ENCODE assay signal across 23 mouse cellular contexts in the genomic region with DNA sequence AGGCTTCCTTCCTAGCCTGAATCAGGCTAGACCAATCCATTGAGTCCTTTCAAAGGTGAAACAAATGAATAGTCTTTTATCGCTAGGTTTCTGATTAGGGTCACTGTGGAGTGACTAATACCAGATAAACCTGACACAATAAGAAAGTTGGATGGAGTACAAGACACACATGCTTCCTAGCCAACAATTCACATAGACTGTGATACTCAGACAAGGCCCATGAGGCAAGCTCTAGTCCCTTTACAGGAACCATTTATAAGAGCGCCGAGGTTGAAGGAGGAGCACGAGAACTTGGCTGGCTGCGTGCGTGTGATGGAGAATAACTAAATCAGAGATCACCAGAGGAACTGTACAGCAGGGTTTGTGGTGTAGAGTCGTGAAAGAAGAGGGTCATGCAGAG.
A peak's percentile ranks its signal among the peaks of the same experiment; 100 is the strongest.
DNase-seq lines count a peak whose midpoint lies in the region; ATAC-seq and TF ChIP-seq lines count a peak whose summit lies in the region.
"Had no signal": no experiment of that assay in that cellular context is flagged by ENCODE, and none has a peak within 500 bp of the region (broad histone marks: within the 10 kb centered on the region; RNA-seq: fewer than 3 reads in every experiment).

No protein-coding gene starts in this region.

- no peak for TF ChIP-seq POLR2A in embryonic fibroblast, embryonic 13.5 days (IDR thresholded peaks at IDR 0.05; ENCODE audit: low read depth, low read length)

- no peak for TF ChIP-seq CTCF in embryonic fibroblast, embryonic 13.5 days (IDR thresholded peaks at IDR 0.05; ENCODE audit: borderline replicate concordance, insufficient read depth, low read length)
- no peak for TF ChIP-seq CTCF in stomach, postnatal 0 days (IDR thresholded peaks at IDR 0.05; ENCODE audit: low read depth)

- DNase-seq in heart, adult 9 months (ENCODE audit: low spot score in 2 of 2) = peak; percentile 5 to 19
- DNase-seq in heart, postnatal 36 days = no peak
- no peak for DNase-seq in stomach, postnatal 0 days (ENCODE audit: low spot score)
- no peak for DNase-seq in adrenal gland, postnatal 14 days
- no peak for DNase-seq in kidney, postnatal 10 days
- DNase-seq: adrenal gland, adult 8-10 months; B cell, adult 2 months; forebrain, postnatal 0 days; kidney, adult 2 months; lung, adult 18-20 months; lung, postnatal 14 days; midbrain, embryonic 14.5 days; right cerebral cortex, postnatal 14 days; spleen, adult 18-20 months had no signal

- peaks cover 5% of the 10 kb centered on the region; the same call in 1 of the 2 replicates for H3K4me1 ChIP-seq in embryonic fibroblast, embryonic 13.5 days (ENCODE audit: control insufficient read depth, insufficient read depth, low read length)
- peaks cover 9% of the 10 kb centered on the region; the same call in 1 of the 2 replicates for H3K4me1 ChIP-seq in heart, embryonic 15.5 days (replicated peaks)
- H3K4me1 ChIP-seq in stomach, postnatal 0 days (replicated peaks; ENCODE audit: control insufficient read depth, insufficient read depth) = no peaks in the 10 kb centered on the region
- H3K4me1 ChIP-seq: hindbrain, embryonic 15.5 days; megakaryocyte, embryonic 14.5 days had no signal

- H3K9me3 ChIP-seq in heart, embryonic 15.5 days (replicated peaks) = no peaks in the 10 kb centered on the region
- no peaks in the 10 kb centered on the region for H3K9me3 ChIP-seq in stomach, postnatal 0 days (ENCODE audit: control insufficient read depth, low read length)
- H3K9me3 ChIP-seq: hindbrain, embryonic 15.5 days had no signal

- ATAC-seq in heart, embryonic 15.5 days (replicated peaks; ENCODE audit: insufficient number of reproducible peaks, insufficient read depth, low FRiP score, low read depth) = peak; percentile 62
- 0 out of 2 replicates have a peak, but pooled peaks have one; percentile 57 for ATAC-seq in stomach, postnatal 0 days (ENCODE audit: low FRiP score, low TSS enrichment)
- ATAC-seq: forebrain, postnatal 0 days; Patski had no signal

- H3K4me2 ChIP-seq in heart, embryonic 15.5 days = no peak overlapping the region
- H3K4me2 ChIP-seq in stomach, postnatal 0 days (replicated peaks; ENCODE audit: low read depth) = no peak overlapping the region
- H3K4me2 ChIP-seq: hindbrain, embryonic 15.5 days; liver, embryonic 11.5 days had no signal

- H3K27me3 ChIP-seq in heart, embryonic 15.5 days = no peaks in the 10 kb centered on the region
- H3K27me3 ChIP-seq in stomach, postnatal 0 days (ENCODE audit: control insufficient read depth, insufficient read depth, low read length) = no peaks in the 10 kb centered on the region
- H3K27me3 ChIP-seq: CH12.LX; hindbrain, embryonic 15.5 days; megakaryocyte, embryonic 14.5 days; Patski had no signal

- peak overlapping the region; percentile 55 for H3K27ac ChIP-seq in embryonic fibroblast, embryonic 13.5 days (ENCODE audit: insufficient read depth, low read length)
- H3K27ac ChIP-seq in heart, embryonic 15.5 days = peak overlapping the region; percentile 47
- no peak overlapping the region for H3K27ac ChIP-seq in stomach, postnatal 0 days (replicated peaks)
- H3K27ac ChIP-seq: hindbrain, embryonic 15.5 days; kidney, postnatal 0 days had no signal

- intact Hi-C loops in heart, postnatal 36 days (cut with DNase I) = loop anchor here (10.0 kb wide), 1 partner anchor 137 kb away; no protein-coding TSS in a partner anchor

- TF ChIP-seq EP300 in stomach, postnatal 0 days (optimal IDR thresholded peaks at IDR 0.05) = no peak

- no peak overlapping the region for H3K4me3 ChIP-seq in embryonic fibroblast, embryonic 13.5 days (ENCODE audit: insufficient read depth, low read length)
- H3K4me3 ChIP-seq in heart, embryonic 15.5 days = no peak overlapping the region
- H3K4me3 ChIP-seq in stomach, postnatal 0 days (ENCODE audit: low read depth, low read length) = no peak overlapping the region
- H3K4me3 ChIP-seq: hindbrain, embryonic 15.5 days; megakaryocyte, embryonic 14.5 days had no signal

- no peak overlapping the region for H3K9ac ChIP-seq in heart, embryonic 15.5 days
- H3K9ac ChIP-seq in stomach, postnatal 0 days (ENCODE audit: low read length) = no peak overlapping the region
- H3K9ac ChIP-seq: forebrain, postnatal 0 days; hindbrain, embryonic 15.5 days had no signal

- WGBS in heart, embryonic 15.5 days = 58% methylated on average over 7 of the region's 7 CpGs
- 65% methylated on average over 7 of the region's 7 CpGs for WGBS in stomach, postnatal 0 days

- no peaks in the 10 kb centered on the region for H3K36me3 ChIP-seq in heart, embryonic 15.5 days
- no peaks in the 10 kb centered on the region for H3K36me3 ChIP-seq in stomach, postnatal 0 days (ENCODE audit: control insufficient read depth, insufficient read depth, low read length)
- H3K36me3 ChIP-seq: G1E; hindbrain, embryonic 15.5 days had no signal

Comparison
In these comparisons a context has a peak if more than half of its experiments do, and no peak if none do; other contexts are left out.
1. DNase-seq: peak in heart, adult 9 months (2 of 2); none in heart, postnatal 36 days (0 of 2), stomach, postnatal 0 days (single experiment), adrenal gland, postnatal 14 days (single experiment) and kidney, postnatal 10 days (single experiment).